Mouse (Mus musculus): Measurements from ENCODE around the gene Nudt6. TPM values are rescaled to one million over a fixed set of nuclear protein-coding genes. Genes with fewer than 3 reads are reported as not detected.
A peak's percentile ranks its signal among the peaks of the same experiment; 100 is the strongest.

Nudt6 gene
- polyA plus RNA-seq, 1 experiment from 2014 or later: 11.4 TPM

DNA sequence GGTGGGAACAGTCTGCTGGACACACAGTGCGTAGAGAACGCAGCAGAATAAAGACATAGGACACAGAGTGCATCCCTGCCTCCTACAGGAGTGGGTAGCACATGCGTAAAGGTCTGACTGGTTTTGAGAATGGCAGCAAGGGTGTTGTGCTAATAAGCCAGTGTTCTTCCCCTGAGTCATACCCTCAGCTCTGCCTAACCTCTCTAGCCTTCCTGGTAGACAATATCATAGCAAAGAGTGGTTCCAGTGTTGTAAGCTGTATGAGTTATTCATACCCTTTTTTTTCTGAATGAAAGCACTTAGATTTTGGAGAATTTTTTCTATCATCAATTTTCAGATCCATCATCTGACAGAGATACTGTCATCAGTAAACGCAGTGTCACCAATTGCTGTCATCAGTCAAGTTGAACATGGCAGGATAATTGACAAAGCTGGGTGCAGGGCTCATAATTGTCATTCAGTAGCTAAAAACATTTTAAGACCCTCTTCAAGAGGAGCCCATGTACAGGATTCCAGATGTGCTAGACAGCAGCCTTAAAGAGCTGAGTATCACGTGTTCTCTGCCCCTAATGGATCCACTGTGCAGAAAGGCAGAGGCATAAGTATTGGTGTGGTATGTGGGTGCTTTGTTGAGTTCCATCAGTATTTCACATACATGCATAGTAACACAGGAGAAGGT lies 22.9 kb downstream of the Nudt6 start:
- TF ChIP-seq EP300 (IDR thresholded peaks at IDR 0.05; ENCODE audit: low read depth) (no peak), CTCF (IDR thresholded peaks at IDR 0.05; ENCODE audit: low read depth) (no peak)
- ATAC-seq (no peak), DNase-seq (no peak)
- Histone ChIP-seq H3K9me3 (ENCODE audit: low read length) (no peaks in the 10 kb centered on the region), H3K4me1 (ENCODE audit: insufficient read depth) (no peaks in the 10 kb centered on the region), H3K4me2 (ENCODE audit: low read depth, low read length) (no peak overlapping the region), H3K9ac (replicated peaks) (no peak overlapping the region), H3K4me3 (ENCODE audit: low read depth, low read length) (no peak overlapping the region), H3K36me3 (replicated peaks; ENCODE audit: insufficient read depth, low read length) (no peaks in the 10 kb centered on the region), H3K27ac (ENCODE audit: low read depth) (no peak overlapping the region), H3K27me3 (ENCODE audit: insufficient read depth, low read length) (no peaks in the 10 kb centered on the region)
- WGBS (ENCODE audit: insufficient replicate concordance): 79% methylated on average over 5 of the region's 5 CpGs

DNA sequence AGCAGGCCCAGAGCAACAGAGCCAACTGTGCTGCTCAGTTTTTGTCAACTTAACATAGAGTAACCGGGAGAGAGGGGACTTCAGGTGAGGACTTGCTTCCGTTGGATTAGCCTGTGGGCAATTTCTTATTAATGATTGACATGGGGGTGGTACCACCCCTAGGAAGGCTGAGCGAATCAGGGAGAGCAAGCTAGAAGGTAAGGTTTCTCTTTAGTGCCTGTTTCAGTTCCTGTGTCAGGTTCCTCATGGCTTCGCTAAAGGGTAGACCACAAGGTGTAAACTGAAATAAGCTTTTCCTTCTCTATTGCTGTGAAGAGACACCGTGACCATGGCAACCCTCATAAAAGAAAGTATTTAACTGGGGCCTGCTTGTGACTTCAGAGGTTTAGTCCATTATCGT lies 32.7 kb downstream of the Nudt6 start:
- no peaks in the 10 kb centered on the region for H3K36me3 ChIP-seq (replicated peaks; ENCODE audit: insufficient read depth, low read length)
- ATAC-seq: no peak
- H3K4me2 ChIP-seq (ENCODE audit: low read depth, low read length): no peak overlapping the region
- no peak for DNase-seq
- TF ChIP-seq EP300 (IDR thresholded peaks at IDR 0.05; ENCODE audit: low read depth) (no peak), CTCF (IDR thresholded peaks at IDR 0.05; ENCODE audit: low read depth) (no peak)
- H3K9me3 ChIP-seq (ENCODE audit: low read length): no peaks in the 10 kb centered on the region
- H3K27ac ChIP-seq (ENCODE audit: low read depth): no peak overlapping the region
- H3K4me1 ChIP-seq (ENCODE audit: insufficient read depth): no peaks in the 10 kb centered on the region
- H3K27me3 ChIP-seq (ENCODE audit: insufficient read depth, low read length): no peaks in the 10 kb centered on the region
- WGBS (ENCODE audit: insufficient replicate concordance): 74% methylated on average over 6 of the region's 6 CpGs
- H3K4me3 ChIP-seq (ENCODE audit: low read depth, low read length): no peak overlapping the region
- H3K9ac ChIP-seq (replicated peaks): no peak overlapping the region

DNA sequence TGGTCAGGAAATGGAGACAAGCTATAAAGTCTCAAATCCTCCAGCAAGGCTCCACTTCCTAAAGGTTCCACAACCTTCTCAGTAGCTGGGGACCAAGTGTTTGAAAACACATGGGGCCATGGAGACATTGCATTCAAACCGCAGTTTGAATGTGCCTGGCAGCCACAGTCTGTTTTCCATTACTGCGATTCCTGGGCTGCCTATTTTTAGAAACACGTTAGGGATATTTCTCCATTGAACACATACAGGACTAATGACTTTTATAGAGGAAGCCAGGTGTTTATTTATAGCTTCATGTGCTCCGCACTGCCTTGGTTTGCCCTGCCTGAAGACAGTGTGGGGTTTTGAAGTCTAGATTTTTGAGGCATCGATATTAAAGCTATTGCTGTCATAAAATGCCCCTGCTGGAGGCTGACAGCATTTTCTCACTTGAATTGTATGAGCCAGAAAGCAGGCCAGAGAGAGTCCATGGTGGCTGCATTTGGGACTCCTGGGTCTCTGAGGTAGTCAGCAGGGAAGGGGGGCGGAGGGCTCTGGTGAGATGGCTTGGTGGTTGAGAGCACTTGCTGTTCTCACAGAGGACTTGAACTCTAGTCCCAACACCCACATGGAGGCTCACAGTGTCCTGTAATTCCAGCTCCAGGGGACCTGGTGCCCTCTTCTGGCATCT lies 36.8 kb downstream of the Nudt6 start:
- H3K4me2 ChIP-seq (ENCODE audit: low read depth, low read length): no peak overlapping the region
- H3K9me3 ChIP-seq (ENCODE audit: low read length): no peaks in the 10 kb centered on the region
- no peak overlapping the region for H3K4me3 ChIP-seq (ENCODE audit: low read depth, low read length)
- ATAC-seq (no peak), DNase-seq (no peak)
- 78% methylated on average over 6 of the region's 6 CpGs for WGBS (ENCODE audit: insufficient replicate concordance)
- no peak overlapping the region for H3K27ac ChIP-seq (ENCODE audit: low read depth)
- no peaks in the 10 kb centered on the region for H3K4me1 ChIP-seq (ENCODE audit: insufficient read depth)
- H3K27me3 ChIP-seq (ENCODE audit: insufficient read depth, low read length): no peaks in the 10 kb centered on the region
- H3K36me3 ChIP-seq (replicated peaks; ENCODE audit: insufficient read depth, low read length): no peaks in the 10 kb centered on the region
- TF ChIP-seq CTCF (IDR thresholded peaks at IDR 0.05; ENCODE audit: low read depth): no peak; the same call in 1 of the 2 replicates
- TF ChIP-seq EP300 (IDR thresholded peaks at IDR 0.05; ENCODE audit: low read depth): no peak
- H3K9ac ChIP-seq (replicated peaks): no peak overlapping the region

DNA sequence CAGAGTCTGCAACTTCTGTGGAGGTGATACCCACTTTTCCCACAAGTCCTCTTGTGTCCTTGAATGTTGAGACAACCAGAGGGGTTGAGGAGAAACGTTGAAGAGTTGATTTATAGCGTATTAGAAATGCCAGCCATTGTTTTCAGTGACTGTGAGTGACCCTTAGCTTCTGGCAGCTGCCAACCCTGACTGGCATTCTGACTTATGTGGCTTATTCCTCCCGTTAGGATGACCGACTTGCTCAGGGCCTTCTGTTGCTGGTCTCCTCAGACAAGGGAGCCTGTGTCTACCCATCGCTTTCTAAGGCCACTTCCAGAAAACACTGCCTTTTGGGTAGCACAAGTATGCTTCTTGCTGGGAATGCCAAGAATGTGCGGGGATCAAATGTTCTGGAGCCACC lies 38.6 kb downstream of the Nudt6 start:
- H3K4me2 ChIP-seq (ENCODE audit: low read depth, low read length): no peak overlapping the region
- DNase-seq (no peak), ATAC-seq (no peak)
- H3K36me3 ChIP-seq (replicated peaks; ENCODE audit: insufficient read depth, low read length): no peaks in the 10 kb centered on the region
- TF ChIP-seq CTCF (IDR thresholded peaks at IDR 0.05; ENCODE audit: low read depth) (no peak), EP300 (IDR thresholded peaks at IDR 0.05; ENCODE audit: low read depth) (no peak)
- H3K9ac ChIP-seq (replicated peaks): no peak overlapping the region
- no peaks in the 10 kb centered on the region for H3K9me3 ChIP-seq (ENCODE audit: low read length)
- 59% methylated on average over 6 of the region's 6 CpGs for WGBS (ENCODE audit: insufficient replicate concordance)
- no peak overlapping the region for H3K27ac ChIP-seq (ENCODE audit: low read depth)
- H3K4me3 ChIP-seq (ENCODE audit: low read depth, low read length): no peak overlapping the region
- no peaks in the 10 kb centered on the region for H3K27me3 ChIP-seq (ENCODE audit: insufficient read depth, low read length)
- H3K4me1 ChIP-seq (ENCODE audit: insufficient read depth): no peaks in the 10 kb centered on the region

DNA sequence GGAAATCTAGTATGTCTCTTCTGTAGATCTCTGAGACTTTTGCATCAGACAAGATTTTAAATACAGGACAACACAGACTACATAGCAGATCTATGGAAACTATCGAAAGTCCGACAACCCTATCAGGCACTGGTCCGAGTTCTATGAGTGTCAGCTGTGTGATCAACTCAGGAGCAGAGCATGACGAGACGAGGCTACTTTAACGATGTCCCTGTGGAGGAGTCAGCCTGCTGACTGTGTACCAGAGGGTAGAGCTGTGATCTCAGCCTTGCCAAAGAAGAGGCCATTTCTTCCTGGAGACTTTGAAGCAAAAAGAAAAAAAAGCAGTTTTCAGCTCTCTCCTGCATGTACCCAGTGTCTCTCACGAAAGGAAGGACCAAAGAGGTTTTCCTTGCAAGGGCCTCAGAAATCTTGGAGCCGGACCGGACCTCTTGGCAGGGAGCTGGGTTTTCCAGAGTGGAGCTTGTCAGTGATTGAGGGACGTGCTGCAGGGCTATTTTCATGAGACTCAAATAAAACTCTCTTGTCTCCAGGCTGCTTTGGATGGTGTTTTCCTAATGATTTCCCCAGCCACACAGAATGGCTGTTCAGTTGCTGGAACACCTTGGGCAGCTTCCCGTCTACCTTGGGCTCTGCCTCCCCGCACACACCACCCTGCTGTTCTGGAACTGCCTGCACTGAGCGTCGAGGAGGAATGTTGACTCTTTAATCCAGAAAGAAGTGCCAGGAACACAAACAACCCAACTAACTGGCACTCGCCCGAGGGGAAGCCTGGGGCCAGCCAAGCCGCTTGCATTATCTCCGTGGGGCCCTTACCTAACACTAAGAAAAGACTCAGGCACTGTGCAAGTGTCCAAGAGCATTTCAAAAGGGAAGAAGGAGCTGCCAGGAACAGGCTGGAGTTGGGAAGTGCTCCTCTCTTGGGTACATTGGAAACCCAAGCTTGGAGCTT lies 39.8 kb downstream of the Nudt6 start:
- Histone ChIP-seq H3K4me2 (ENCODE audit: low read depth, low read length) (no peak overlapping the region), H3K27ac (ENCODE audit: low read depth) (no peak overlapping the region), H3K9ac (replicated peaks) (no peak overlapping the region), H3K27me3 (ENCODE audit: insufficient read depth, low read length) (no peaks in the 10 kb centered on the region), H3K9me3 (ENCODE audit: low read length) (no peaks in the 10 kb centered on the region), H3K36me3 (replicated peaks; ENCODE audit: insufficient read depth, low read length) (no peaks in the 10 kb centered on the region), H3K4me3 (ENCODE audit: low read depth, low read length) (no peak overlapping the region), H3K4me1 (ENCODE audit: insufficient read depth) (no peaks in the 10 kb centered on the region)
- ATAC-seq (no peak), DNase-seq (no peak)
- WGBS (ENCODE audit: insufficient replicate concordance): 72% methylated on average over 18 of the region's 18 CpGs
- no peak for TF ChIP-seq CTCF (IDR thresholded peaks at IDR 0.05; ENCODE audit: low read depth)
- TF ChIP-seq EP300 (IDR thresholded peaks at IDR 0.05; ENCODE audit: low read depth): no peak

DNA sequence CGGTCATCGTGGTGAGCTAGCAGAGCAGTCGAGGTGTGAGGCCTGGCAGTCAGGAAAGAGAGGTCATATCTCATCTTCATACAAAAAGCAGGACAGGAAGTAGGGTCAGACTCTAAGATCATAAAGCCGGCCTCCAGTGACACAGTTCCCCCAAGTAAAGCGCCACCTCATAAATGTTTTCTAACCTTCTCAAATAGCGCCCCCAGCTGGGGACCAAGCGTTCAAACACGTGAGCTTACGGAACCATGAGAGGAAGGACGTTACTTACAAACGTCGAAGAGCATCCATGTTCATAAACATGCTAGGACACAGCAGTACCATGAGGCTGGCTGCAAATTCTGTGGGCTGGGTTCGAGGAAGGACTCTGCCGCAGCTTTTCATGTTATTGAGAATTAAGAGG lies 40.8 kb downstream of the Nudt6 start:
- no peak overlapping the region for H3K9ac ChIP-seq (replicated peaks)
- H3K27me3 ChIP-seq (ENCODE audit: insufficient read depth, low read length): no peaks in the 10 kb centered on the region
- no peak for DNase-seq
- no peaks in the 10 kb centered on the region for H3K36me3 ChIP-seq (replicated peaks; ENCODE audit: insufficient read depth, low read length)
- no peak for ATAC-seq
- no peak overlapping the region for H3K4me2 ChIP-seq (ENCODE audit: low read depth, low read length)
- H3K4me3 ChIP-seq (ENCODE audit: low read depth, low read length): no peak overlapping the region
- TF ChIP-seq EP300 (IDR thresholded peaks at IDR 0.05; ENCODE audit: low read depth) (no peak), CTCF (IDR thresholded peaks at IDR 0.05; ENCODE audit: low read depth) (peak; percentile 33)
- H3K9me3 ChIP-seq (ENCODE audit: low read length): no peaks in the 10 kb centered on the region
- WGBS (ENCODE audit: insufficient replicate concordance): 71% methylated on average over 14 of the region's 14 CpGs
- H3K4me1 ChIP-seq (ENCODE audit: insufficient read depth): no peaks in the 10 kb centered on the region
- no peak overlapping the region for H3K27ac ChIP-seq (ENCODE audit: low read depth)
